Mouse (Mus musculus): ENCODE results near the gene Slc41a3. TPM values are rescaled to one million over a fixed set of nuclear protein-coding genes. Genes with fewer than 3 reads are reported as not detected.
A peak's percentile ranks its signal among the peaks of the same experiment; 100 is the strongest.

Slc41a3 gene
- total and polyA plus RNA-seq, 2 experiments from 2014 or later, result 23.4 to 35.0 TPM

DNA sequence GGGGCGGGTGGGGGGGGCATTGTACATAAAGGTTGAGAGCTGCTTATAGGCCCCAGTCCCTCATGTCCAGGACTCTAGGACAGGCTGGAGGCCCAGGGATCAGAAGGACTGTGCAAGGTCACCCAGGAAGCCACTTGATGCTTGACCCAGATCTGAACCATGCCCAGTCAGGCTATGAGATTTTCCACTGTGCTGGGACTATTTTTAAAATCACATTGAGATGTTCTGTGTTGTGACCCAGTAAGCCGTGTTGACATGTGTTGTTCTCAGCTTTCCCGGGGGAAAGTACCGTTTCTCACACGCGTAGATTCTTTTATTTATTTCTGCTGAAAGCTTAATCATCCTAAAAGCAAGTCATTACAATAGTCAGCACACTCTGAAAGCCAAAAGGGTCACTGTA is 11.5 kb downstream of the Slc41a3 start:
- peaks cover 47% of the 10 kb centered on the region for H3K4me1 ChIP-seq (ENCODE audit: control insufficient read depth, insufficient read depth)

DNA sequence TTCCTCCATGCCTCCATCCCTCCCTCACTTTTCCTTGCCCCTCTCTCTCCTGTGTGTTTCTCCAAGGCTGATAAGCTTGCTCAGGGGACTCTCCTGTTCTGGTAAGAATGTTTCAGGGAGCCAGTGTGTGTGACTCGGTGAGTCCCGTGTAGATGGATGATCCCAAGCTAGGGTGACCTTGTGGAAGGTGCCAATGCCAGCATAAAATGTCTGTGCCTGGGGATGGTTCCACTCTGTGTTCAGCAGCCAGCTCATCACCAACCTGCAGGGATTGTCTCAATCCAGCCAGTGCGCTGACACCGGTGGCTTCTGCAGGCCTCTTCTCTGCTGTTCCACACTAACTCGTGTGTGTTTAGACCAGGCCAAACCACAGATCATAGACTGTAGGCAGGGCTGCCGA is 12.0 kb downstream of the Slc41a3 start:
- no peak for DNase-seq (ENCODE audit: low spot score)
- 57% methylated on average over 6 of the region's 6 CpGs for WGBS
- Histone ChIP-seq H3K4me3 (ENCODE audit: low read depth, low read length) (no peak overlapping the region), H3K27ac (ENCODE audit: low read depth) (peak overlapping the region; percentile 89), H3K9me3 (replicated peaks; ENCODE audit: control insufficient read depth, low read length) (no peaks in the 10 kb centered on the region), H3K4me2 (ENCODE audit: low read depth, low read length) (no peak overlapping the region), H3K27me3 (ENCODE audit: control insufficient read depth, insufficient read depth, low read length) (no peaks in the 10 kb centered on the region), H3K36me3 (replicated peaks; ENCODE audit: control insufficient read depth, insufficient read depth, low read length) (no peaks in the 10 kb centered on the region), H3K9ac (replicated peaks; ENCODE audit: low read depth, low read length) (no peak overlapping the region), H3K4me1 (ENCODE audit: control insufficient read depth, insufficient read depth) (peaks cover 52% of the 10 kb centered on the region)
- no peak for TF ChIP-seq EP300 (IDR thresholded peaks at IDR 0.05; ENCODE audit: low read depth)
- TF ChIP-seq CTCF (IDR thresholded peaks at IDR 0.05; ENCODE audit: low read depth), result no peak
- ATAC-seq (ENCODE audit: insufficient read depth, low read depth), result peak; percentile 24

More for the DNA sequence above, 11.5 kb downstream of the Slc41a3 start:
- H3K9me3 ChIP-seq (replicated peaks; ENCODE audit: control insufficient read depth, low read length), result no peaks in the 10 kb centered on the region
- H3K36me3 ChIP-seq (replicated peaks; ENCODE audit: control insufficient read depth, insufficient read depth, low read length), result no peaks in the 10 kb centered on the region
- no peak overlapping the region for H3K4me2 ChIP-seq (ENCODE audit: low read depth, low read length)
- WGBS, result 24% methylated on average over 6 of the region's 6 CpGs
- peak; percentile 87 for ATAC-seq (ENCODE audit: insufficient read depth, low read depth)
- no peak overlapping the region for H3K4me3 ChIP-seq (ENCODE audit: low read depth, low read length)
- TF ChIP-seq CTCF (IDR thresholded peaks at IDR 0.05; ENCODE audit: low read depth) (no peak), EP300 (IDR thresholded peaks at IDR 0.05; ENCODE audit: low read depth) (peak; percentile 83)
- DNase-seq (ENCODE audit: low spot score), result peak; percentile 85
- H3K9ac ChIP-seq (replicated peaks; ENCODE audit: low read depth, low read length), result peak overlapping the region; percentile 17; the same call in 1 of the 2 replicates
- no peaks in the 10 kb centered on the region for H3K27me3 ChIP-seq (ENCODE audit: control insufficient read depth, insufficient read depth, low read length)
- H3K27ac ChIP-seq (ENCODE audit: low read depth), result peak overlapping the region; percentile 89

- Histone ChIP-seq H3K4me1 (ENCODE audit: control insufficient read depth, insufficient read depth) (peaks cover 69% of the 10 kb centered on the region), H3K9me3 (replicated peaks; ENCODE audit: control insufficient read depth, low read length) (no peaks in the 10 kb centered on the region), H3K9ac (replicated peaks; ENCODE audit: low read depth, low read length) (no peak overlapping the region), H3K4me2 (ENCODE audit: low read depth, low read length) (no peak overlapping the region), H3K27ac (ENCODE audit: low read depth) (0 out of 2 replicates have a peak overlapping the region, but pooled peaks have one; percentile 60), H3K36me3 (replicated peaks; ENCODE audit: control insufficient read depth, insufficient read depth, low read length) (no peaks in the 10 kb centered on the region), H3K27me3 (ENCODE audit: control insufficient read depth, insufficient read depth, low read length) (no peaks in the 10 kb centered on the region), H3K4me3 (ENCODE audit: low read depth, low read length) (no peak overlapping the region)
- DNase-seq (ENCODE audit: low spot score) (no peak), ATAC-seq (ENCODE audit: insufficient read depth, low read depth) (no peak)
- TF ChIP-seq EP300 (IDR thresholded peaks at IDR 0.05; ENCODE audit: low read depth) (no peak), CTCF (IDR thresholded peaks at IDR 0.05; ENCODE audit: low read depth) (no peak)
- WGBS, result 52% methylated on average over 4 of the region's 4 CpGs
These were observed 13.7 kb downstream of the Slc41a3 start for GRCm38 (mm10) chr6:90618274-90618673.

DNA sequence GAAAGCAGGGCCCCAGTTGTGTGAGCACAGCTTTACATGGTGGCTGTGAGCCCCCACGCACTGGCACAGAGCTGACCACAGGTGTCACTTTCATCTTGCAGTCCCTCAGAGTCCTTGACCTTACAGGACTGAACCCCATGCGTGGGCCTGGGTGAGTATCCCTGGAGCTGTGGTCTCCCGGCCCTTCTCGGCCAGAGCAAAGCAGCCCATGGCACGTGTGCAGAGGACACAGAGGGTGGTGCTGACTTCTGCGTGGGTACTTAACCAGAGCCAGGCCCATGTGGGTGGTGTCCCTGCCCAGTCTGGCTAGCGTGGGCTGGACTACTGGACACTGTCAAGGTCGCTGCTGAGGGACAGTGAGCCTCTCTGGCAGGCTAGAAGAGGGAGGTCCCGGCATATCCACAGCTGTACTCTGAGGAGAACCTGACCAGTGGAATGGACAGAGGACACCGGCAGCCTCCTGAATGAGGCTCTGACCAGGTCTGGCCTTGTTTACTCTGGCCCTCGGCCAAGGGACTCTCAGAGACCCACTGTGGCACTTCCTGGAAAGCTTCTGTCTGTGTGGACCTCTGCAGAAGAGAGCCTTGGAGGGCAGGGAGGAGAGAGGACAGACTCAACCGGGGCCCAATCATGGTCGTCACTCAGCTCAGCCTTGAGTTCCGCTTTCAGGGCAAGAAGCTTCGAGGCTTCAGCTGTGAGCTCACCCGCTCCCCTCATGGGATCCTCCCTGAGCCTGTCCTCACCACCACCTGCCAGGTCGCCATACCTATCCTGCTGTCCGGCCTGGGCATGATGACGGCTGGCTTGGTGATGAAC is 14.5 kb downstream of the Slc41a3 start:
- Histone ChIP-seq H3K36me3 (replicated peaks; ENCODE audit: control insufficient read depth, insufficient read depth, low read length) (no peaks in the 10 kb centered on the region), H3K4me1 (ENCODE audit: control insufficient read depth, insufficient read depth) (peaks cover 75% of the 10 kb centered on the region), H3K4me2 (ENCODE audit: low read depth, low read length) (peak overlapping the region; percentile 29; the same call in 1 of the 2 replicates), H3K27ac (ENCODE audit: low read depth) (peak overlapping the region; percentile 60), H3K4me3 (ENCODE audit: low read depth, low read length) (no peak overlapping the region), H3K27me3 (ENCODE audit: control insufficient read depth, insufficient read depth, low read length) (no peaks in the 10 kb centered on the region), H3K9ac (replicated peaks; ENCODE audit: low read depth, low read length) (peak overlapping the region; percentile 4; the same call in 1 of the 2 replicates), H3K9me3 (replicated peaks; ENCODE audit: control insufficient read depth, low read length) (no peaks in the 10 kb centered on the region)
- 43% methylated on average over 19 of the region's 19 CpGs for WGBS
- DNase-seq (ENCODE audit: low spot score), result no peak
- TF ChIP-seq EP300 (IDR thresholded peaks at IDR 0.05; ENCODE audit: low read depth) (no peak), CTCF (IDR thresholded peaks at IDR 0.05; ENCODE audit: low read depth) (no peak)
- ATAC-seq (ENCODE audit: insufficient read depth, low read depth), result 0 out of 2 replicates have a peak, but pooled peaks have one; percentile 6

- 75% methylated on average over 5 of the region's 5 CpGs for WGBS
- ATAC-seq (ENCODE audit: insufficient read depth, low read depth) (no peak), DNase-seq (ENCODE audit: low spot score) (no peak)
- Histone ChIP-seq H3K27me3 (ENCODE audit: control insufficient read depth, insufficient read depth, low read length) (no peaks in the 10 kb centered on the region), H3K4me2 (ENCODE audit: low read depth, low read length) (peak overlapping the region; percentile 29; the same call in 1 of the 2 replicates), H3K27ac (ENCODE audit: low read depth) (no peak overlapping the region), H3K9me3 (replicated peaks; ENCODE audit: control insufficient read depth, low read length) (no peaks in the 10 kb centered on the region), H3K4me3 (ENCODE audit: low read depth, low read length) (no peak overlapping the region), H3K9ac (replicated peaks; ENCODE audit: low read depth, low read length) (0 out of 2 replicates have a peak overlapping the region, but pooled peaks have one; percentile 4), H3K36me3 (replicated peaks; ENCODE audit: control insufficient read depth, insufficient read depth, low read length) (no peaks in the 10 kb centered on the region), H3K4me1 (ENCODE audit: control insufficient read depth, insufficient read depth) (peaks cover 72% of the 10 kb centered on the region)
- TF ChIP-seq EP300 (IDR thresholded peaks at IDR 0.05; ENCODE audit: low read depth) (no peak), CTCF (IDR thresholded peaks at IDR 0.05; ENCODE audit: low read depth) (no peak)
These were observed 15.4 kb downstream of the Slc41a3 start for GRCm38 (mm10) chr6:90619936-90620335.
